Mouse (Mus musculus) stomach, embryonic 14.5 days (tissue): ENCODE measurements at regions not wholly inside any gene's neighbourhood (a gene's known extent, or its start where the extent isn't known, plus 50 kb on each side); places are given as distances from the start of the nearest gene placed in this dataset.
"Not testable (repeated sequence)": the region's sequence is repeated elsewhere in the genome, so short reads cannot be mapped to it uniquely, and the experiment has no call there.

Source experiments
- ATAC-seq: fragments of 200-750 bp; cut with Nextera tagmentation; 2 replicates; pipeline ENCODE4 v1.8.0; 2017; ENCODE audit warnings: low read depth, moderate TSS enrichment; ENCODE audit not compliant: insufficient number of reproducible peaks, insufficient read depth, low FRiP score
- H3K27ac ChIP-seq: fragments of 300-500 bp; sonication (generic); 2 replicates; pipeline ENCODE4 v1.5.1; 2014; ENCODE audit warnings: mild to moderate bottlenecking, low read length, moderate library complexity, mixed read lengths
- H3K27me3 ChIP-seq: fragments of 300-500 bp; sonication (generic); 2 replicates; pipeline ENCODE4 v1.6.1; 2014; ENCODE audit warnings: low read length, control low read depth, mixed read lengths; ENCODE audit not compliant: control insufficient read depth, insufficient read depth
- H3K36me3 ChIP-seq: fragments of 300-500 bp; sonication (generic); 2 replicates; pipeline ENCODE4 v1.6.1; 2014; ENCODE audit warnings: mild to moderate bottlenecking, control low read depth, low read length, moderate library complexity, mixed read lengths; ENCODE audit not compliant: control insufficient read depth, insufficient read depth
- H3K4me1 ChIP-seq: fragments of 300-500 bp; sonication (generic); 2 replicates; pipeline ENCODE4 v1.6.1; 2014; ENCODE audit warnings: low read length, control low read depth, mixed read lengths; ENCODE audit not compliant: control insufficient read depth, insufficient read depth
- H3K4me2 ChIP-seq: fragments of 300-500 bp; sonication (generic); replicated peaks from 2 replicates; pipeline ENCODE4 v1.6.1; 2014; ENCODE audit warnings: low read depth, low read length, control low read depth
- H3K4me3 ChIP-seq: fragments of 300-500 bp; sonication (generic); 2 replicates; pipeline ENCODE4 v1.5.1; 2014; ENCODE audit warnings: low read depth, low read length, control low read depth
- H3K9ac ChIP-seq: fragments of 300-500 bp; sonication (generic); replicated peaks from 2 replicates; pipeline ENCODE4 v1.6.1; 2014; ENCODE audit warnings: low read depth, mild to moderate bottlenecking, control low read depth, low read length, moderate library complexity, mixed read lengths
- H3K9me3 ChIP-seq: fragments of 300-500 bp; sonication (generic); 2 replicates; pipeline ENCODE4 v1.6.1; 2016; ENCODE audit warnings: low read depth, low read length, control low read depth; ENCODE audit not compliant: control insufficient read depth
- WGBS: fragments of 180-500 bp; shearing (Covaris S2); extraction: QIAGEN DNeasy Blood & Tissue Kit; methylation state at CpG from one replicate; pipeline ENCODE4 v1.1.7; 2014; 5-methylcytosine and 5-hydroxymethylcytosine counted together

DNA sequence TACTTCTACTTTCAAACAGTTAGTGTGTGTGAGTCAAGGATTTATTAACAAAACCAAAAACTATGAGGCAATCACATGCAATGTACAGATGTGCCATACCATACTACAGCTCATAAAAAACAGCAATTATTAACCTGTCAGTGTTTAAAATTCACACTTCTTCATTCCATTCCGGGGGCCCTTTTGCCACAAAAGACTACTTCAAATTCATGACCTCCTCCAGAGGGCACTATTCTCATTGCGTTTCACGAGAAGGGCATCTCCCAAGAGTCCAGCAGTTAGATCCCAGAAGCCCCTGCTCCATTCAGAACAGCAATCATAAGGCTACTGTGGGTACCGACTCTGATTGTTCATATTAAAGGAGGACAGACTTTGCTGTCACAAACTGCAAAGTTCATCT lies 118.0 kb upstream of the Nebl start:
- ATAC-seq, result no peak
- no peaks in the 10 kb centered on the region for H3K27me3 ChIP-seq

DNA sequence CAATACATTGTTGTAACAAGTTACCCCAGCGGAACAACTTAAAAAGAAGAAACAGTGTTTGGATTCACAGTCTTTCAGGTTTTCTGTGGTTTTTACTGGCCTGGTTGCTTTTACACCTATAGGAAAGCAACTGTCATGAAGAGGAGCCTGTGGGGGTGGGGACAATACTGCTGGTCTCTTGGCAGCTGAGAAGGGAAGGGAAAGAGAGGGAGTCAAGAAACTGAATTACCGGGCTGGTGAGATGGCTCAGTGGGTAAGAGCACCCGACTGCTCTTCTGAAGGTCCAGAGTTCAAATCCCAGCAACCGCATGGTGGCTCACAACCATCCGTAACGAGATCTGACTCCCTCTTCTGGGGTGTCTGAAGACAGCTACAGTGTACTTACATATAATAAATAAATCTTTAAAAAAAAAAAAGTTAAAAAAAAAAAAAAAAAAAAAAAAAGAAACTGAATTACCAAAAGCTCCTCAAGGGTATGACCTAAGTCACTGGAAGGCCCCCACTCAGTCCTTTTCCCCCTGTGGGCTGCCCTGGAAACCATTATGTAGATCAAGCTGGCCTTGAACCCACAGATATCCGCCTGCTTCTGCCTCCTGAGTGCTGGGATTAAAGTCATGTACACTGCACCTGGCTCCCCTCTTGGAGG lies 114.3 kb upstream of the Nebl start:
- H3K4me2 ChIP-seq, ATAC-seq, H3K9ac ChIP-seq, H3K4me3 ChIP-seq, H3K36me3 ChIP-seq, H3K9me3 ChIP-seq, H3K4me1 ChIP-seq, H3K27me3 ChIP-seq, H3K27ac ChIP-seq: not testable (repeated sequence)
- WGBS, result 74% methylated on average over 4 of the region's 7 CpGs

More for the DNA sequence above, 118.0 kb upstream of the Nebl start:
- WGBS, result 41% methylated on average over 4 of the region's 4 CpGs
- H3K9ac ChIP-seq, result no peak overlapping the region
- no peaks in the 10 kb centered on the region for H3K36me3 ChIP-seq
- H3K27ac ChIP-seq, result no peak overlapping the region
- no peak overlapping the region for H3K4me3 ChIP-seq
- H3K4me2 ChIP-seq, result no peak overlapping the region
- no peaks in the 10 kb centered on the region for H3K9me3 ChIP-seq
- H3K4me1 ChIP-seq, result no peaks in the 10 kb centered on the region

DNA sequence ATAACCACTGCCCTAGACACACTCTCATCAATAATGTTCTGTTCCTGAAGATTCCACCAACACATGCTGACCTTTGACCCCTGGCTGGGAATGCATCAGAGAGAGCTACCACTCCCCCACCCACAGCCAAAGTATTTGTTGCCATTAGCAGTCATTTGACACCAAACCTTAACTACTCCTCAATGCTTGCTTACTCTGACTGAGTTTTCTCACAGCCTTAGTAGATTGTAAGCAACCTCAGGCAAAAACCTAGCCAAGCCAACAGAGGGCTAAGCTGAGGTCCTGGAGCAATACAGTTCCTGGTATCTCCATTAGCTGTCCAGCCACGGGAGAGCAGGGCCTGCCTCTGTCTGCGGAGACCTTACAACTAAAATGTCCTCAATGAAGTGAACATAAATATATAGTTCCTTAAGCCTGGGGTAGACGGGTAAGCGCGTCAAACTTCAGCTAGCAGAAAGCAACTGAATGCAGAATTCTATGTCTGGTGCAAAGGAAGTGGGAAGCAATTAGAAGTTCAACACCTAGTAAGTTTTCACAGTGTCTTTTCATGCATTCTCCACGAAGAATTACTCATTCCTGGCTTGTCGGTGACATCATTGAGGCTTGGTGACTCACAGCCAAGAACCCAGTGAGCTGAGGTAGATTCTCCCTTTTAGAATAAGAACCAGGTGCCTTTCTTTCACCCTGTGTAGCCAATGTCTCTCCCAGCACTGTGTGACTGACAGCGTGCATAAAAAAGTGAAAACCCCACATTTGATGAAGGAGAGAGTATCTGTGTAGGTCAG lies 113.6 kb upstream of the Nebl start:
- 69% methylated on average over 8 of the region's 8 CpGs for WGBS
- no peaks in the 10 kb centered on the region for H3K36me3 ChIP-seq
- H3K4me3 ChIP-seq, result no peak overlapping the region
- no peaks in the 10 kb centered on the region for H3K27me3 ChIP-seq
- ATAC-seq, result no peak
- H3K27ac ChIP-seq, result no peak overlapping the region
- H3K9me3 ChIP-seq, result no peaks in the 10 kb centered on the region
- H3K9ac ChIP-seq, result no peak overlapping the region
- no peaks in the 10 kb centered on the region for H3K4me1 ChIP-seq
- no peak overlapping the region for H3K4me2 ChIP-seq

GRCm38 (mm10) chr2:17841963-17842362 lies 110.7 kb upstream of the Nebl start:
- Histone ChIP-seq H3K9ac (no peak overlapping the region), H3K9me3 (no peaks in the 10 kb centered on the region), H3K27ac (no peak overlapping the region), H3K4me1 (no peaks in the 10 kb centered on the region), H3K4me3 (no peak overlapping the region), H3K36me3 (no peaks in the 10 kb centered on the region), H3K4me2 (no peak overlapping the region), H3K27me3 (no peaks in the 10 kb centered on the region)
- WGBS, result 49% methylated on average over 3 of the region's 3 CpGs
- no peak for ATAC-seq

GRCm38 (mm10) chr2:17841546-17841945 lies 110.3 kb upstream of the Nebl start:
- Histone ChIP-seq H3K4me3 (no peak overlapping the region), H3K9me3 (no peaks in the 10 kb centered on the region), H3K9ac (no peak overlapping the region), H3K27ac (no peak overlapping the region), H3K4me1 (no peaks in the 10 kb centered on the region), H3K36me3 (no peaks in the 10 kb centered on the region), H3K27me3 (no peaks in the 10 kb centered on the region), H3K4me2 (no peak overlapping the region)
- WGBS, result 85% methylated on average over 2 of the region's 2 CpGs
- ATAC-seq, result no peak

DNA sequence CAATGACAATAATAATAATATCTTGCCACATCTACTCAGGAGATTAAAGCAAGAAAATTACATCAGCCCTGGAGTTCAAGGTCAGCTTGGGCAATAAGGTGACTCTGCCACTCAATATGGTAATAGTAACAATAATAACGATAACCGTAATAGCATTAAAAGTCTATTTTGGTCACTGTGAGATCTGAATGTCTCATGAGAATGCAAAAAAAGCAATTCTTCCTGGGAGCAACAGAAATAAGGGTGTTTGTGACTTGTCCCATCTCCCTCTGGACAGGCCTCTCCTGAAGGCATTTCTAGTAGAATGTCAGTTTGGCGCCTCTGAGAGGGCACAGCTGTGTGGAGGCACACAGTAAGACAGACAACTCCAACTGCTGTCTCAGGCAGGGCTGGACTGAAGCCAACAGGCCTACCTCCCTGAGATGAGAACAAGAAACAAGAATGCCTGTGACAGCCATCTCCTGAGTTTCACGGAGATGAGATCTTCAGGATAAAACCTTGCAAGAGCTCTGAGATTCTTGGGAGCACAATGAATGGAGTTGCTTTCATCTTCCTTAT lies 109.8 kb upstream of the Nebl start:
- H3K4me2 ChIP-seq, result no peak overlapping the region
- no peaks in the 10 kb centered on the region for H3K27me3 ChIP-seq
- WGBS, result 68% methylated on average over 4 of the region's 4 CpGs
- no peaks in the 10 kb centered on the region for H3K4me1 ChIP-seq
- H3K4me3 ChIP-seq, result no peak overlapping the region
- no peaks in the 10 kb centered on the region for H3K9me3 ChIP-seq
- ATAC-seq, result no peak
- no peak overlapping the region for H3K9ac ChIP-seq
- H3K27ac ChIP-seq, result no peak overlapping the region
- H3K36me3 ChIP-seq, result no peaks in the 10 kb centered on the region

GRCm38 (mm10) chr2:17839649-17840048 lies 108.4 kb upstream of the Nebl start:
- H3K27ac ChIP-seq, result no peak overlapping the region
- no peaks in the 10 kb centered on the region for H3K27me3 ChIP-seq
- 81% methylated on average over 4 of the region's 4 CpGs for WGBS
- H3K9ac ChIP-seq, result no peak overlapping the region
- no peak for ATAC-seq
- no peaks in the 10 kb centered on the region for H3K4me1 ChIP-seq
- H3K36me3 ChIP-seq, result no peaks in the 10 kb centered on the region
- no peaks in the 10 kb centered on the region for H3K9me3 ChIP-seq
- no peak overlapping the region for H3K4me2 ChIP-seq
- H3K4me3 ChIP-seq, result no peak overlapping the region

DNA sequence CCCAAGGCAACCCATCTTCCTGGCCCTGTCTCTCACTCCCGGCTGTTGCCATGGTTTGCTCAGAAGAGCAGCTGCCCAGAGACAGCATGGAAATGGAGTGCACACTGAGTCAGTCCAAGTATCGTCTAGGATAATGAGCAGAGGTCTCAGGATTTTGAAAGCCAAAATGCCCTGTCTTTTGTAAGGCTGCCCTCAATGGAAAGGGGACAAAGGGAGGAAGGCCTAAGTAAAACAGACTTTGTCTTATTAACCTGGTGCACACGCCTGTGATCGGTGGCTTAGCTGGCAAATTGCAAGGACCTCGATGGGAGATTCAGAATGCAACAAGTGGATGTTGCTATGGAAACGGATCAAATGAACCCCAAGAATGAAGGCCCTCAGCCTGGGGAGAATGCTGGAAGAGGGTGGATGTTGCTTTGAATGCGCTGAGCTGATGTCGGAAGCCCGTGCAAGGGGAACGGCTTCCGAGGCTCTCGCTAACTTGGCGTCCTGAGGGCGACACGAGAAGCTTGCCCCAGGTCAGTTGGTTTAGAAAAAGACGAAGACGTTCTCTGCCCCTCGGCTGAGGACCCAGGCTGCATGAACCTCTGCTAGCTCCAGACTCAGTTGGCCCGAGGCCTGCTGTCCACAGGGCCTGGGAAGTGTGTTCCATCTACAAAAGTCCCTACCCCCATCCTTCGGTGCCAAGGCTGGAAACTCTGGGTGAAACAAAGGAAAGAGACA lies 107.8 kb upstream of the Nebl start:
- ATAC-seq, result no peak
- Histone ChIP-seq H3K4me1 (no peaks in the 10 kb centered on the region), H3K27ac (no peak overlapping the region), H3K27me3 (no peaks in the 10 kb centered on the region), H3K9ac (no peak overlapping the region), H3K9me3 (no peaks in the 10 kb centered on the region), H3K36me3 (no peaks in the 10 kb centered on the region), H3K4me3 (no peak overlapping the region), H3K4me2 (no peak overlapping the region)
- 88% methylated on average over 20 of the region's 20 CpGs for WGBS
